Mouse (Mus musculus) layer of hippocampus, adult 8-10 months (tissue): ENCODE results near the gene Zfp618. TPM values are rescaled to one million over a fixed set of nuclear protein-coding genes. Genes with fewer than 3 reads are reported as not detected.

ENCODE experiments used
- DNase-seq, 2 experiments: peaks; one replicate each; pipeline ENCODE4 v3.0.0; 2022; ENCODE audit warnings: low spot score in 2 of 2
- total RNA-seq, 4 experiments: library from RNA; stranded (reverse); gene quantifications; 2 replicates each; pipeline ENCODE4 v1.2.4; 2022

The Zfp618 gene
- total RNA-seq, 4 experiments from 2014 or later = 3.3 to 4.4 (median 3.5) TPM

DNA sequence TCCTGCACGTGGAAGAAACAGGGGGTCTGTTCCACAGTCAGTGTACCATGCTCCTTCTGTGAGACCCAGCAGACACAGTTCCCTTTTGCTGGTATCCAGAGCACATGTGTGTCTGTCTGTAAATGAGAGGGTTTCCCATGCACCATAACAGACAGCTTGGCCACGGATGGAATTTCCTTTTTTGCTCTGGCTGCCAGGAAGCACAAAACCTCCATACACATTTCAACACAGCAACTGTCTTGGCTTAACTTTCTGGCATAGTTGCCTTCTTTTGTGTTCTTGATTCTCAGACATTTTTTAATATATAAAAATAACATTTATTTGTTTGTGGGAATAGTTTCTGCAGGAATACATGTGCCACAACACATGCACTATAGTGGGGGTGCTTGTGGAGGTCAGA lies 190.2 kb downstream of the Zfp618 start:
- DNase-seq = no peak

DNA sequence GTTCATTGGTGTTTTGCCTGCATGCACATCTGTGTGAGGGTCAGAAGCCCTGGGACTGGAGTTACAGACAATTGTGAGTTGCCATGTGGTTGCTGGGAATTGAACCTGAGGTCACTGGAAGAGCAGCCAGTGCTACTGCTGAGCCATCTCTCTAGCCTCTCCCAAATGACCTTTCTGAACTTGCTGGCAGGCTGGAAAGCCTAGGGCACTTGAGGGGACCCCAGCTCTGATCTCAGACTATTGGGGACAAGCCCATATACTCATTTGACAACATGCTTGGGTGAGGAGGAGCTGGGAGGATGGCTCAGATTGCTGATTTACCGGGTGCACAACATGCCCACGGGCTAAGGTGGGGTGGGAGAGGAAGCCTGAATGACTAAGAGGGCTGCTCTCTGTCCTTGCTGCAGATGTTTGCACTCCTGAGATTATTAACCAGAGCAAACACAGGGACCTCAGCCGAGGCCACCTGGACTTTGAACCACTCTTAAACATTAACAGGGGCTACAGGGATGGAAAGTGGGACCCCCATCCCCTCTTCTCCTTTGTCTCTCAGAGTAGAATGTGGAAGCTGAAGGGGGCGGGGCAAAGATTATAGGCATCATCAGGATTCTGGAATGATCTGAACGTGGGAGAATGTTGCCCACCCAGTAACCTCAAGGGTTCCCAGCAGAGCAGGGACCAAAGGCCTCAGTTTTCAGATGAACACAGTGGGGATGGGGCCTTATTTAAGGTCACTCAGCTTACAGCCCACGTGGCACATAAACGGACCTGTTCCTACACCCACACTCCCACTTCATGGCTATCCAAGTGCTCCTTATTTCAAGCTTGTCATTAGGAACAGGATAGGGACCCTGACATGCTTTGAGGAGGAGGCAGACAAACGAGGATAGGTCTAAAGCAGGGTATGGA lies 191.6 kb downstream of the Zfp618 start:
- DNase-seq = no peak

DNA sequence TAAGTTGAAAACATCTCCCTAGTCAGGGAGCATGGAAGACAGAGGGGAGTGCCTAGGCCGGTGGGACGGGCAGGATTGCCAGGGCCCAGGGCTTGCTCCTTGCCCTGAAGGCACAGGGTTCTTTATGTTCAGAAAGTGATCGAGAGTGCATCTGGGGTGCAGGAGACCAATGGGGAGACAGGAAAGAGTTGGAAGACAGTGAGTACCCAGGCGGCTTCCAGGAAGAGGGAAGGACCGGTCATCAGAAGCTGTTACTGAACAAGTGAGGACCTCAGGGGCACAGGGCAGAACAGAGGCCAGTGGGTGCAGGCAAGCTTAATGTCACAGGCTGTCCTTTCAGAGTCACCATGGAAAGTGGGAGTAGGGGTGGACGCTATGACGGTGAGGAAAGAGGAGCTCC lies 192.8 kb downstream of the Zfp618 start:
- DNase-seq = no peak

DNA sequence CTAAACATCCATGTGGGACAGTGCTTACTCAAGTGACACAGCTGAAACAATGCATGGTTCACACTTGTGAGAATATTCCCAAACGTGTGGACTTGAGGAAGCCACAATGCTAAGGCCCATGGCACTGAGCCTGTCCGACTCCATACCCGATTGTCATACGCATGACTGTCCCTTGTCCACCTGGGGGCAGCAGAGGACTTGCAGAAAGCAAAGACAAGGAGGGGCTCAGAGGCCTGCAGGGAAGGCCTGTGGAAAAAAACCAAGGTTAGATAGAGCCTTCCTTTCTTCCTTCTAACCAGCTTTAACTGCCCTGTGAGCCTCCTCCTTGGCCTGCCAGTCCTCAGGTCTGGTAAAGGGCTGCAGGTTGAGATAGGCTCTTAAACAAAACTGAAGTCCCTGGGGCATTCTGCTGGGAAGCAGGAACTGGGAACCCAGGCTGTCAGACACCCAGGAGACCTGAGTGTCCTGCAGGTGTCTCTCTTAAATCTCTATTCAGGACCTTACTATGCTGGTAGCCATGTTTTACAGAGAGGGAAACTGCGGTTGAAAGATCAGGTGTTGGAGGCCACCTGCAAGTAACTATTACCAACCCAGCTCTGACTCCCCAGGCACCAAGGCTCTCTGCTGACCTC lies 193.7 kb downstream of the Zfp618 start:
- peak; percentile 66 to 83 for DNase-seq

DNA sequence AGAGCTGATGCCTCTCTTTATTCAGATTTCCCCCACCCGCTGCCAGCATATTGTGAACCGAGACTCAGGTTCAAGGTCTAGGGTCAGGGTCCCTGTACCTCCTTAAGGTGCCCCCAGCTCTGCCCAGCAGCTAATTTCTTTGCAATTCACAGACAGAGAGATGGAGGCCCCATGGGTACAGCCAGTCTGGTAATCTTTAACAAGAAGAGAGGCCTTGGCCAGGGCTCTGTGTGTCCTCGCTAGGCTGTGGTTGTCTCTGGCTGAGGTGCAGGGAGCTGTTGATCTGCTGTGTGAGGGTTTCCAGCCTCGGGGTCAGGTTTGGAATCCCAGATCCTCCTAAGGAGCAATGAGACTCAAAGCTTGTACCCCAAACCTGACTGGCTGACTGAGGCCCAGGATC lies 200.3 kb downstream of the Zfp618 start:
- DNase-seq = no peak

DNA sequence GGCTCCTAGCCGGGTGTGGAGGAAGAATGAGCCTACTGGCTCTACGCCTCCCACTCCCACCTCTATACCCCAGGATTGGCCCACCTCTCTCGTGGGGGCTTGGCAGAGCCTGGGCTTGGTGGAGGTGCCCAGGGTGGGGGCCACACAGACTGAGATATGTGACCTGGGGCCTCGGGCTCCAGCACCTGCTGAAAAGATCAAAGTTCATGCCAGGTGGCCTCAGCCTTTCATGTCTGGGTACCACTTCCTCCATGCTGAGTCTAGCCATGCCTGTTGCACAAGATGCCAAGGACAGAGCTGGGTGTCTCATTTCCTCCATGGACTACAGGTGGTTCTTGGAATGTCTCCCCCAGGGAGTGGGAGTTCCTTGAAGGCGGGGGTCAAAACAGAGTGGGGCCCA lies 200.9 kb downstream of the Zfp618 start:
- no peak for DNase-seq

DNA sequence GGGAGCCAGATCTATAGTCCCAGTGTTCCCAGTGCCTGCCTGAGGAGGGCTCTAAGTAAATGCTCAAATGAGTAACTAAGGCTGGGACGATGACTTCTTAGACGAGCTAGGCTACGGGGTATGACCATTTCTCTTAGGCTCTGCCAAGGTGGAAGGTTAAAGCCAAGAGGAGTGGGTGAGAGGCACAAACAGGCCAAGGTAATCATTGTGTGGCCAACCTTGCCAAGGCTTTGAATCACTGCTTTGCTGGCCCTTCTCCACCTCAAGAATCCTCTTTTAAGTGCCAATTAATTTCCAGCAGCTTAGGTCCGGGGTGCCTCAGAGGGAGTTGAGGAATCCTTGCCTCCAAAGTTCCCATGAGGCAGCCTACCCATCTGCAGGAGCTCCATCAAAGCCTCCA lies 204.7 kb downstream of the Zfp618 start:
- DNase-seq = no peak

DNA sequence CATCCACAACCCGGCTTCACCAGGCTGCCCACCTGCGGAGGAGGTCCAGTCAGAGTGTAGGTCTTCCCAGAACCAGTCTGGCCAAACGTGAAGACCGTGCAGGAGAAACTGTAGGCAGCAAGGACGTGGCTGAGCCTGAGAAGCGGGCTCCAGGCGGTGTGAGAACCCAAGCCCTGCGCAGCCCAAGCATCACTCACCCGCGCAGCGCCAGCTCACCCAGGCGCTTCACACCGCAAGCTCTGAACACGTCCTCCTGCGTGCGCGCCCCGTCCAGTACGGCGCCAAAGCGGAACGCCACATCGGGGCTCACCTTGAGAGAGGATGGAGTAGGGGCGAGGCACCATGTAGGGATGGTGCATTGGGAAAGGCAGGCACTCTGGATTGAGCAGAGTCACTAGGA lies 205.7 kb downstream of the Zfp618 start:
- no peak for DNase-seq

DNA sequence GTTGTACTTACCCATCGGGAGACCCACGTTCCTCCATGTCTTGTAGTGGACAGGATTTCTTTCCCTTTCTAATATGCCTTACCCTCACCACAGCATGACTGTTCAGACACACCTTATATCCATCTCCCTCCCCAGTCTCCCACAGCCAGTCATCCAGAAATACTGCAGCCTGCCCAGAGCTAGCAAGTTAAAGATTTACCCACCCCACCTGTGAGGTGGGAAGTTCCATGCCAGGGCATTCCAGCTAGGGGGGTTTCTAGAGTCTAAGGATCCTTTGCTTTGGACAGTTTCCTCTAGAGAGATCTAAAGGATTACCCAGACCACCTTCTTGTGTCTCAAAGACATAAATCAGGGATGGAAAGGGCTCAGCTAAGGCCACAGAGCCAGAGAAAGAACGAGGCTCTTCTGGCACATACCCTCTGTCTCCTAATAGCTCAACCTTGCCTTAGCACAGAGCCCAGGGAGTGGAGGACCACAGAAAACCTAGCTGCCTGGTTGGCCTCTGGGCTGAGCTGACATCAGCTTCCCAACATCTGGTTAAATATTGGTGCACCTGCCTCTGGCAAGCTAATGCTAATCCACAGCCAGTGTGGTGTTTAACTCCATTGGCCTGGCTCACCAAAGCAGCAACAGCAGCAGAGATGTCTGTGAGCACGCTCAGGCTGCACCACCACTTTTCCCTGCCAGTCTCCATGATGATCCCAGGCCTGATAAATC lies 206.8 kb downstream of the Zfp618 start, which contains the start of gene Kif12:
Gene Kif12 (minus strand): TSS at position 163 of the 717 bp plus-strand sequence.
- DNase-seq = no peak

DNA sequence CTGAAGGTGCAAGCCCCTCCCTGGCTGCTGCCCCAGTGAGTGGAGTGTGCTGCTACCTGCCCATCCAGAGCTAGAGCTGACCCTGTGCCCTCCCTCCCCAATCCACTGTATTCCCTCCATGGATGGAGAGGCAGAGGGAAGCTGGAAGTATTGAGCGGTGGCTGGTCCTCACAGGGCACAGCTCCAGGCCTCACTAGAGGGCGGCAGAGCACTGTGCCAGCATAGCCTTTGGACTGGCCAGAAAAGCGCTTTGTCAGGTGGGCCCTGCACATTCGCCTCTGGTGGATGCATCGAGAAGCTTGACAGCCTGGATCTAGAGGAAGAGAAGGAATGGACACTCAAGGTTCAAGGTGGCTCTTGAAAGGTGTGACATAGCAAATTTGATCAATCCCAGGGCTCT lies 216.2 kb downstream of the Zfp618 start:
- peak; percentile 30 to 54 for DNase-seq

DNA sequence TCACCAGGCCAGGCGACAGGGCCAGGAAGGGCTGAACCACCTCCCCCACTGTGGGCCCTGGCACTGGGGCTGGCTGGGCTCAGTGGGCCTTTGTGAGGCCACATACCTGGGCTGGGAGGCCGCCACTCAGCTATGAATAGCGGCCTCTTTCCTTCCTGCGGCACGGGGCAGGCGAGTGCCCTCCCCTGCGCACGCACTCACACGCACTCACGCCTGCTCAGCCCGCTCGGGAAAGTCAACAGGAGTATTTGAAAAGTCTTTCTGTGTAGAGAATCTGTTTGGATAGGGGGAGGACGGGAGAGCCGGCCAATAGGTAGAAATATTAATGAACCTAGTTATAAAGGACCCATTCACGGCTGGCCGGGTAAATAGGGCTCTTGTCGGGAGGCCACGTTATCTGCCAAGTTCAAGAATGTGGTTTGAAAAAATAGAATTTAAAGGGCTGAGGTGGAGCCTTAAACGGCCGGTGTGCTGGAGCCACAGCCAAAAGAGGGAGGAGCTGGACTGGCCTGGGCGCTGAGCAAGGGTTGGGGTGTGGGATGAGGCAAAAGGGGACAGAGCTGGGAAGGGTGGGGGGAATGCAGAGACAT lies 221.0 kb downstream of the Zfp618 start:
- peak in 1 of 2 experiments; percentile 8 for DNase-seq

Other genes starting within 250 kb of the Zfp618 start
- not detected for gene Ambp, start 189.2 kb downstream of the Zfp618 start, total RNA-seq
- gene Kif12, start 206.6 kb downstream of the Zfp618 start, total RNA-seq = not detected
- gene Col27a1, start 248.4 kb downstream of the Zfp618 start, total RNA-seq = 10 to 100 TPM in 1 of 4 experiments, 1 to 10 TPM in 3; 4.1 to 10.9 (median 7.8) TPM